Mouse (Mus musculus) forebrain, embryonic 15.5 days (tissue): Measurements from ENCODE around the gene Ppfia4. TPM values are rescaled to one million over a fixed set of nuclear protein-coding genes. Genes with fewer than 3 reads are reported as not detected.
A peak's percentile ranks its signal among the peaks of the same experiment; 100 is the strongest.

Experiments used
- ATAC-seq: fragments of 200-750 bp; cut with Nextera tagmentation; replicated peaks from 2 replicates; pipeline ENCODE4 v1.8.0; 2017; ENCODE audit warnings: mild to moderate bottlenecking, moderate TSS enrichment, moderate library complexity
- H3K27ac ChIP-seq: fragments of 300-500 bp; sonication (generic); replicated peaks from 2 replicates; pipeline ENCODE4 v1.5.1; 2015; ENCODE audit warnings: mild to moderate bottlenecking, inconsistent platforms
- H3K27me3 ChIP-seq: fragments of 300-500 bp; sonication (generic); 2 replicates; pipeline ENCODE4 v1.6.1; 2015; ENCODE audit warnings: inconsistent platforms
- H3K36me3 ChIP-seq: fragments of 300-500 bp; sonication (generic); 2 replicates; pipeline ENCODE4 v1.6.1; 2015; ENCODE audit warnings: mild to moderate bottlenecking, inconsistent platforms
- H3K4me1 ChIP-seq: fragments of 300-500 bp; sonication (generic); 2 replicates; pipeline ENCODE4 v1.6.1; 2015; ENCODE audit warnings: inconsistent platforms
- H3K4me2 ChIP-seq: fragments of 300-500 bp; sonication (generic); replicated peaks from 2 replicates; pipeline ENCODE4 v1.6.1; 2015; ENCODE audit warnings: mild to moderate bottlenecking, inconsistent platforms
- H3K4me3 ChIP-seq: fragments of 300-500 bp; sonication (generic); 2 replicates; pipeline ENCODE4 v1.5.1; 2015; ENCODE audit warnings: mild to moderate bottlenecking, inconsistent platforms
- H3K9ac ChIP-seq: fragments of 300-500 bp; sonication (generic); replicated peaks from 2 replicates; pipeline ENCODE4 v1.6.1; 2015; ENCODE audit warnings: mild to moderate bottlenecking, inconsistent platforms
- H3K9me3 ChIP-seq: fragments of 300-500 bp; sonication (generic); 2 replicates; pipeline ENCODE4 v1.6.1; 2016; ENCODE audit warnings: inconsistent platforms
- WGBS: fragments of 180-500 bp; shearing (Covaris S2); methylation state at CpG from one replicate; pipeline ENCODE4 v1.1.7; 2015; ENCODE audit warnings: mixed read lengths; 5-methylcytosine and 5-hydroxymethylcytosine counted together
- polyA plus RNA-seq: library from polyadenylated mRNA; unstranded; fragments of >200 nt; fragmentation: Nextera tagmentation; extraction: Ambion mirVana; gene quantifications from 2 replicates; pipeline ENCODE4 v1.2.1, GENCODE M21; 2015

Gene Ppfia4
- polyA plus RNA-seq, 1 experiment from 2014 or later, result 11.3 TPM

DNA sequence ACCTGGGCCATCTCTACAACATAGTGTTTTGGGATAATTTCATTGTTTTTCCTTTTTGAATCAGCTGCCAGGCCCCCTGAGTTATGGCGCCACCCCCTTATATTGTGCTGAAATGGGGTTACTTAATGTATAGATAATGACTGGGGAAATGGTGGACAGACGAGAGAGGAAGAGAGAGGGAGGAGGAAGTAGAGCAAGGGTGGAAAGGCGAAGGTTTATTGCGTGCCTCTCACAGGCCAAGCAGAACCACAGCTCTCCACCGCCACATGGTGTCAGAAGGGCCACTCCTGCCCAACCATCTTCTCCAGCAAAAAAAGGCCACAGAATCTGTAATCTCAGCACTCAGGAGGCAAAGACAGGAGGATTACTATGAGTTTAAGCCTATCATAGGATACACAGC lies 17.5 kb downstream of the Ppfia4 start:
- Histone ChIP-seq H3K27ac (no peak overlapping the region), H3K9ac (no peak overlapping the region), H3K4me3 (no peak overlapping the region), H3K27me3 (no peaks in the 10 kb centered on the region), H3K4me2 (no peak overlapping the region), H3K4me1 (peaks cover 10% of the 10 kb centered on the region; the same call in 1 of the 2 replicates), H3K36me3 (no peaks in the 10 kb centered on the region), H3K9me3 (no peaks in the 10 kb centered on the region)
- 81% methylated on average over 5 of the region's 5 CpGs for WGBS
- no peak for ATAC-seq

DNA sequence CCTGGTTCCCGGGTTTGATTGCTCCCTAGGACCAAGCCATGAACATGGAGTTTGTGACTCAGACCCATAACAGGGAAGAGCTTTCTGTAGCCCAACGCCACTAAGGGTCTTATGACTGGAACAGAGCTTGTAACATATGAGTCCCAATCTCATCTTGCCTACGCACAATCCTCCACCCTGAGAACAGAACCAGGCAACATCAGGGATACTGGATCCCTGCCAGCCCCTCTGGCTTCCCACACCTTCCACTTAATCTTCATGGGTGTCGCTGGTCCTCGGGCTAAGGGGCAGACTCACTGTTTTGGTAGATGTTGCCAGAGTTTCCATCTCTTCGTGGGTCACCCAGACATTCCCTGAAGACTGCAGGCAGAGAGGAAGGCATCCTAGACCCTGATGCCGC lies 21.0 kb downstream of the Ppfia4 start:
- Histone ChIP-seq H3K4me3 (no peak overlapping the region), H3K4me1 (peaks cover 5% of the 10 kb centered on the region; the same call in 1 of the 2 replicates), H3K4me2 (no peak overlapping the region), H3K27me3 (no peaks in the 10 kb centered on the region), H3K27ac (no peak overlapping the region), H3K9ac (no peak overlapping the region), H3K36me3 (no peaks in the 10 kb centered on the region), H3K9me3 (no peaks in the 10 kb centered on the region)
- ATAC-seq, result no peak
- WGBS, result 94% methylated on average over 7 of the region's 7 CpGs

DNA sequence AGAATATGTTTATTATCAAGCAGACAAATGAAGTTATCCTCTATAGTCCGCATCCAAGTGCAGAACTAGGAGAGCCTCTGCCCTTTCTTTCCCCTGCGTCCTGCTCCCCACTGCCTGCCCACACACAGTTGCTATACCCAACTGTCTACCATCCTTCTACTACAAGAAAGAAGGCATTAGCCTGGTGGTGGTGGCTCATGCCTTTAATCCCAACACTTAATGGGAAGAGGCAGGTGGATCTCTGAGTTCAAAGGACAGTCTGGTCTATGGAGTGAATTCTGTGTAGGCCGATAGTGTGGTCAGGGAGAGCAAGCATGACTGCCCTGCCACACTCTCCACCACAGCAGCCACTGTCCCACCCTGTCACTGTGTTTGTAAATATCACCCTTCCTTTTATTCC lies 22.0 kb downstream of the Ppfia4 start:
- Histone ChIP-seq H3K36me3 (no peaks in the 10 kb centered on the region), H3K27me3 (no peaks in the 10 kb centered on the region), H3K4me2 (no peak overlapping the region), H3K4me1 (peaks cover 5% of the 10 kb centered on the region; the same call in 1 of the 2 replicates), H3K9me3 (no peaks in the 10 kb centered on the region), H3K4me3 (no peak overlapping the region), H3K27ac (no peak overlapping the region), H3K9ac (no peak overlapping the region)
- ATAC-seq, result no peak
- 98% methylated on average over 3 of the region's 3 CpGs for WGBS

DNA sequence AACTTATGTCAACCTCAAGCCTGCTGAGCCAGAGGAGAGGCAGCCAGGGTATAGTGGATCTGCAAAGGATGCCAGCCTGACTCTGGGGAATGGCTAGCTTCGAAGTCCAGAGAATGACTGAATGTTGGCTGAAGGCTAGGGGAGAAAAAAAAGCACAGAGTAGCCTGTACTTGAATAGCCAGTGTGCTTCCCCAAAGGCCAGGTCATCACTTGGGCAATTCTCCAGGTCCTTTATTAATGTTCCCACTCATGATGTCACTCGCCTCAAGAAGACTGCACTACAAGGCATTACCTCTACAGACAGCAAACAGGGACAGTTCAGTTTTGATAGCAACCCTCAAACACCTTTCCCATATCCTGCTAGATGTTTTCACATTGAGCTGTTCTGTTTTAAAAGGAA lies 22.4 kb downstream of the Ppfia4 start:
- no peaks in the 10 kb centered on the region for H3K36me3 ChIP-seq
- H3K9me3 ChIP-seq, result no peaks in the 10 kb centered on the region
- no peak for ATAC-seq
- WGBS, result 86% methylated on average over 2 of the region's 2 CpGs
- no peak overlapping the region for H3K27ac ChIP-seq
- no peaks in the 10 kb centered on the region for H3K27me3 ChIP-seq
- H3K4me2 ChIP-seq, result no peak overlapping the region
- H3K4me3 ChIP-seq, result no peak overlapping the region
- no peak overlapping the region for H3K9ac ChIP-seq
- H3K4me1 ChIP-seq, result peaks cover 5% of the 10 kb centered on the region; the same call in 1 of the 2 replicates

DNA sequence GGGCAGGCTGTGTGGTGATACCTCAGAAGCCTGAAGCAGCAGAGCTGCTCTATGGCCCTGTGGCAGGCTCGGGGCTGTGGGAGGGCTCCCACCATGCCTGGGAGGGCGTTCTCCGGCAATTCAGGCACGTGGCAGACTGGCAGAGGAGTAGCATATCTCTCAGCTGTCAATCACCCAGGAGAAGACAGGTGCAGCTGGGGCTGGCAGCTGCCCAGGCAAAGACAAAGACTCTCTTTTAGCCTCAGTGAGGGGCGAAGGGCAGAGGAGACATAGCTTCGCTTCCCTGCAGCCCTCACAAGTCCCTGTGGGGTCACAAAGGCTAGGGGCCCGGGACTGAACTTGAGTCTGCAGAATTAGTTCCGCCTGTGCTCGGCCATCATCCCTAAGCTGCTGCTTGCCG lies 25.3 kb downstream of the Ppfia4 start:
- Histone ChIP-seq H3K4me3 (no peak overlapping the region), H3K9ac (no peak overlapping the region), H3K36me3 (no peaks in the 10 kb centered on the region), H3K27ac (no peak overlapping the region), H3K9me3 (no peaks in the 10 kb centered on the region), H3K4me1 (peaks cover 13% of the 10 kb centered on the region), H3K4me2 (no peak overlapping the region), H3K27me3 (no peaks in the 10 kb centered on the region)
- no peak for ATAC-seq
- WGBS, result 41% methylated on average over 10 of the region's 10 CpGs

DNA sequence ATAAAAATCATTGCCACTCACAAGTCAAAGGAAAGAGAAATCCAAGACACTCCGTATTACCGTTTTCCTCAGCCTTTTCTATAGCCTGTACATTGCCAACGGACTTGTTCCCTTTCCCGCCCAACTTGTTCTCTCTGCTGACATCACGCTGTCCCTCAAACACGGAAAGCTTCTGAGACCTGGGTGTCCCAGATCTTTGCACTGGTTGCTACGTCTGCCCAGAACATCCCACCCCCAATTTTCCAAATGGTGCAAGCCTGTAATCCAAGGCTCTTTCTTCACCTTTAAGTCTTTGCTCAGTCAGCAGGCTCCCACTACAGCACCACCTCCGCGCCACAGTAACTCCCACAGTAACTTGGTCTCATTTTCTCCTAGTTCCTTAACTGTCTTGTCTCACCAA lies 27.8 kb downstream of the Ppfia4 start:
- Histone ChIP-seq H3K27me3 (peaks cover 4% of the 10 kb centered on the region), H3K9ac (no peak overlapping the region), H3K9me3 (no peaks in the 10 kb centered on the region), H3K4me3 (no peak overlapping the region), H3K4me1 (peaks cover 16% of the 10 kb centered on the region), H3K4me2 (no peak overlapping the region), H3K36me3 (no peaks in the 10 kb centered on the region), H3K27ac (no peak overlapping the region)
- no peak for ATAC-seq
- WGBS, result 96% methylated on average over 9 of the region's 9 CpGs

DNA sequence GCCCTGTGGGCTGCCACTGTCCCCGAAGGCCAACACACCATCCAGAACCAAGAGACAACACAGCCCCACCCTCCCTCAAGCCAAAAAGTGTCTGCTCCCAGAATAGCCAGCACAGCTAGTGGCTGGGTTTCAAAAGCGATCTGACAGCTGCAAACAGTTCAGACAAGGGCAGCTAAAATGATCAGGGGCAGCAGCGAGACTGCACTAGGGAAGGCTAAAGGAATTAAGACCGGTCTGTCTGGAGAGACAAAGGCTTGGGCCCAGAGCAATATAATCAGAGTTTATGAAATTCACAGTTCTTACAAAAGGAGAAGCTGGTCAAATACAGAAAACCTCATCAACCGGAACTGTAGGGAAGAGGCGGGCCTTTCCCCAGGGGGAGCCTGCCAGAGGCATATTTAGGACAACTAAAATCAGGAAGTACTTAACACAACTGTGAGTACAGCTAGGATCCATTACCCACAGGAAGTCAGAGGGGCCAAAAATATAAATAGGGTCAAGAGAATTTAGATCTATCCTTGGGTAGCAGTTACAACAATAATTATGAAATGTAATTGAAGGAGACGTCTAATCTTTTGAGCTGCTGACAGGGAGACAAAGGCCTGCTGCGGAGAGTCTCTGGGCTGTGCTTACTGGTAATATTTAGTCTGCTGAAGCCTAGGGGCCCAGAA lies 30.0 kb downstream of the Ppfia4 start:
- Histone ChIP-seq H3K9me3 (no peaks in the 10 kb centered on the region), H3K36me3 (no peaks in the 10 kb centered on the region), H3K4me3 (no peak overlapping the region), H3K4me2 (no peak overlapping the region), H3K27ac (peak overlapping the region; percentile 54), H3K9ac (0 out of 2 replicates have a peak overlapping the region, but pooled peaks have one; percentile 5), H3K4me1 (peaks cover 25% of the 10 kb centered on the region), H3K27me3 (peaks cover 20% of the 10 kb centered on the region)
- no peak for ATAC-seq
- WGBS, result 19% methylated on average over 8 of the region's 8 CpGs

DNA sequence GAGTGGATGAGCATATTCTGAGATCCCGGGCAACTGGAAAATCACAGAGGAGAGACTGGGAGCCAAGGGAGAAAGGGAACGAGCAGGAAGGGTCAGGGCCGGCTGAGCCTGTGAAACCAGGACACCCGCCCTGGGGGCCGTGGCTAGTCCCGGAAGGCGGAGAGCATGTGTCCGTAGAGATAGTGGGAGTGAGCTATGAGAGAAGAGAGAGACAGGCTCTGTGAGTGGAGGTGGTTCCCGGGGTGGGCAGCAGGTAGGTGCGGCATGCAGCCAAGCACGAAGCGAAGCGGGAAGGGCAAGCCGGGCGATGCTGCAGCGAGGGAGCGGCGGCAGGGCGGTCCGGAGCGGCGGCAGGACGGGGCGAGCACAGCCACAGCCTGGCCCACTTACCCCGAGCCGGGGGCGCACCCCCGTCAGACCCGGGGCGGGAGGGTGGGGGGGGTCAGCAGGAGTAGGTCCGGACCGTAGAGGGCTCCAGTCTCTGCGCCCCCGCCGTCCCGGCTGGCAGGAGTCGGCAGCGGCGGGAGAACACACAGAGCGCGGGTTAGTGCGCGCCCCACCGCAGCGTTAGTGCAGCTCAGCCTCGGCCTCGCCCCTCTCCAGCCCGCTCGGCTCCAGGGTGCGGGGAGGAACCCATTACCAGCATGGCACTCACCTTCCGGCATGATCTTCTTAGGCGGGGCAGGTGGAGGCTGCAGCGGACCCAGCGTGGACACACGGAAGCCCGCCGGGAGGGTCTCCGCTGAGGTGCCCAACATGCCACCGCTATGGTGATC lies 33.9 kb downstream of the Ppfia4 start:
- no peaks in the 10 kb centered on the region for H3K9me3 ChIP-seq
- H3K27me3 ChIP-seq, result peaks cover 21% of the 10 kb centered on the region
- no peak overlapping the region for H3K27ac ChIP-seq
- WGBS, result 7% methylated on average over 56 of the region's 59 CpGs
- peak overlapping the region; percentile 40 for H3K9ac ChIP-seq
- no peaks in the 10 kb centered on the region for H3K36me3 ChIP-seq
- H3K4me1 ChIP-seq, result peaks cover 20% of the 10 kb centered on the region
- peak; percentile 72 for ATAC-seq
- H3K4me3 ChIP-seq, result peak overlapping the region; percentile 44
- peak overlapping the region; percentile 77 for H3K4me2 ChIP-seq

DNA sequence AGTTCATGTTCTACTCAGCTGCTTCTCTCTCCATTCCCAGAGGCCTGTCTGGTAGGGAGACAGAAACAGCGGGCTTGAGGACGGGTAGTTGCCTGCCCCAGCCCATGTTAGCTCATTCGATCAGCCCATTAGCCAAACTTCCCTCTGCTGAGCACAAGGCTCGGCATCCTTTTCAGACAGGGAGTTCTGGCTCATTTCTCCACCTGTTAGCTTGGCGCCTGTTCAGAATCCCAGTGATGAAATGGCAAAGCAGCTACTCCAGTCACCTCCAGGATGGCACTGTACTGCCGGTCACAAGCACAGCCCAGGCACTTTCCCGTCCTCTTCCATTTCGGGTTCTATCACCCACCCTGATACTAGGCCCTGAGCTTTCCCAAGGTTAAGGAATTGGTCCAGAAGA lies 35.5 kb downstream of the Ppfia4 start:
- Histone ChIP-seq H3K4me3 (no peak overlapping the region), H3K27ac (no peak overlapping the region), H3K36me3 (no peaks in the 10 kb centered on the region), H3K4me1 (peaks cover 11% of the 10 kb centered on the region), H3K27me3 (peaks cover 21% of the 10 kb centered on the region), H3K9ac (no peak overlapping the region), H3K9me3 (no peaks in the 10 kb centered on the region), H3K4me2 (no peak overlapping the region)
- no peak for ATAC-seq
- WGBS, result 73% methylated on average over 8 of the region's 8 CpGs

DNA sequence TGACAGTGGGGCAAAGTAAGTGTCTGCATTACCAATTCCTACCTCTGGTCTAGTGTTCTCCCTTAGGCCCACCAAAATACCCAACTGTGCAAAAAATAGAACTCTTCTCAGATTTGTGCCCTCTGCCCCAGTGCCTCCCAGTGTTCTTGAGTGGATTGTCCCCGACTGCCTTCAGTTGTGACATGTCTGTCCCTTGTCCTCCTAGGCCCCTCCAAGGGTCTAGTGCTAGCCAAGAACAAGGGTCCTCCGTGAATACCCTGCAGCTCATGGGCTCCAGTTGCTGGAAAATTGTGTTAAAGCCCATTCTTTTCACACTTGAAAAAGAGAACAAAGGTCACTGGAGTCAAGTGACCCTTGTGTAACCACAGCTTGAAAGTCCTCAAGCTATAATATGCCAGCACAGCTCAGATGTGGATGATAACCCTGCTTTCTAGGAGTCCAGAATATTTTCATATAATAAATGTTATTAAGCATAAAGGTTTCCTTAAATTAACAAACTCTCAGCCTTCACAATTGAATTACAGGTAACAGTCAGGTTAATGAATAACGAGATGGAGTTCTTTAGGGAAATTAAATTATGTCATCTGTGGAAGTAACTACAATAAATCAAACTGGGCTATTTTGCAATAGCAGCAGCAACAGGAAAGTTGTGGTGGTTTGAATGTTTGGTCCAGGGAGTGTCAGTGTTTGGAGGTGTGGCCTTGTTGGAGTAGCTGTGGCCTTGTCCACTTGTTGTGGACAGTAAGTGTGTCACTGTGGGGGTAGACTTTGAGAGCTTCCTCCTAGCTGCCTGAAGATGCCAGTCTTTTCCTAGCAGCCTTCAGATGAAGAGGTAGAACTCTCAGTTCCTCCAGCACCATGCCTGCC lies 38.8 kb downstream of the Ppfia4 start:
- ATAC-seq, result no peak
- Histone ChIP-seq H3K4me1 (peaks cover 10% of the 10 kb centered on the region), H3K27me3 (peaks cover 10% of the 10 kb centered on the region; the same call in 1 of the 2 replicates), H3K9me3 (no peaks in the 10 kb centered on the region), H3K4me3 (no peak overlapping the region), H3K9ac (no peak overlapping the region), H3K27ac (no peak overlapping the region), H3K36me3 (no peaks in the 10 kb centered on the region), H3K4me2 (no peak overlapping the region)
- WGBS, result 73% methylated on average over 3 of the region's 3 CpGs

DNA sequence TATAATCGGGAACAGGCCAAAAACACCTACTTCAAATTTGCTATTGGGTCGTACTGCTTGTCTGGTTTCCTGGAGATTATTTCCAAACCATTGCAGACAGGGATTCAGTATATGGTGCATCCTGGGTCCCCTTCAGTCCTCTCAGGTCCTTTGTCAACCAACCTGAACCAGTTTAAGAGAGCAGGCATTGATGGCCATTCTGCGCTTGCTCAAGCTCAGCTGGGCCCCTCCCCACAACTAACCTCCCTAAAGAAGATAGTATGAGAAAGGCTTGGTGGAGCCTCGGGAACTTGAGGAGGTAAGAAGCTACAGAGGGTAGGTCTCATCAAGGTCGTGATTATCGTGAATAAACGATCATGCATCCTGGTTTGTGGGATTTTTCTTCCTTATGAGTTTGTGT lies 39.5 kb downstream of the Ppfia4 start:
- no peak for ATAC-seq

DNA sequence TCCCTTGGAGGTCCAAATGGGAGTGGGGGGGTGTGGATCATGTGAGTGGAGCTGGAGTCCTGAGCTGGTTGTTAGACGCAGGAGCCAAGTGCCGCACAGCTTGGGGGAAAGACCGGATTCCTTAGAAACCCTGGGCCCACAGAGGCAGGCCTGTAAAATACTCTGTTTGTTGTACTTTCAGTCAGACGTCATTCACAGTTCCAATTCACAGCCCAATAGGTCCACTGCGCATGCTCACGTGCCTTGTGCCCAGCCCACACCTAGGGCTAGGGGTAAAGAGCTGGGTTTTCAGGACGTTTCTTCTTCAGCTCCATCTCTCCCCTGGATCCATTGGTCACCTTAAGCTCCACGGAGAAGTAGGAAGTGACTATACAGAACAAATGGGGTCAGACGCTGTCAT lies 40.1 kb downstream of the Ppfia4 start:
- WGBS, result 52% methylated on average over 9 of the region's 9 CpGs

More for the DNA sequence above, 39.5 kb downstream of the Ppfia4 start:
- Histone ChIP-seq H3K9ac (no peak overlapping the region), H3K9me3 (no peaks in the 10 kb centered on the region), H3K4me3 (no peak overlapping the region), H3K27me3 (peaks cover 6% of the 10 kb centered on the region; the same call in 1 of the 2 replicates), H3K27ac (no peak overlapping the region), H3K4me2 (no peak overlapping the region), H3K4me1 (peaks cover 7% of the 10 kb centered on the region; the same call in 1 of the 2 replicates), H3K36me3 (no peaks in the 10 kb centered on the region)
- 91% methylated on average over 7 of the region's 7 CpGs for WGBS

More for the DNA sequence above, 40.1 kb downstream of the Ppfia4 start:
- no peak for ATAC-seq
- no peak overlapping the region for H3K9ac ChIP-seq
- H3K9me3 ChIP-seq, result no peaks in the 10 kb centered on the region
- no peak overlapping the region for H3K4me2 ChIP-seq
- H3K27ac ChIP-seq, result no peak overlapping the region
- no peak overlapping the region for H3K4me3 ChIP-seq
- H3K27me3 ChIP-seq, result no peaks in the 10 kb centered on the region; the same call in 1 of the 2 replicates
- no peaks in the 10 kb centered on the region for H3K36me3 ChIP-seq
- peaks cover 7% of the 10 kb centered on the region; the same call in 1 of the 2 replicates for H3K4me1 ChIP-seq
